Mouse (Mus musculus): ENCODE measurements around the gene Syt9. TPM values are rescaled to one million over a fixed set of nuclear protein-coding genes. Genes with fewer than 3 reads are reported as not detected.
"Not testable (repeated sequence)": the region's sequence is repeated elsewhere in the genome, so short reads cannot be mapped to it uniquely, and the experiment has no call there.

Gene Syt9
- polyA plus RNA-seq, 1 experiment from 2014 or later, result 1.7 TPM

DNA sequence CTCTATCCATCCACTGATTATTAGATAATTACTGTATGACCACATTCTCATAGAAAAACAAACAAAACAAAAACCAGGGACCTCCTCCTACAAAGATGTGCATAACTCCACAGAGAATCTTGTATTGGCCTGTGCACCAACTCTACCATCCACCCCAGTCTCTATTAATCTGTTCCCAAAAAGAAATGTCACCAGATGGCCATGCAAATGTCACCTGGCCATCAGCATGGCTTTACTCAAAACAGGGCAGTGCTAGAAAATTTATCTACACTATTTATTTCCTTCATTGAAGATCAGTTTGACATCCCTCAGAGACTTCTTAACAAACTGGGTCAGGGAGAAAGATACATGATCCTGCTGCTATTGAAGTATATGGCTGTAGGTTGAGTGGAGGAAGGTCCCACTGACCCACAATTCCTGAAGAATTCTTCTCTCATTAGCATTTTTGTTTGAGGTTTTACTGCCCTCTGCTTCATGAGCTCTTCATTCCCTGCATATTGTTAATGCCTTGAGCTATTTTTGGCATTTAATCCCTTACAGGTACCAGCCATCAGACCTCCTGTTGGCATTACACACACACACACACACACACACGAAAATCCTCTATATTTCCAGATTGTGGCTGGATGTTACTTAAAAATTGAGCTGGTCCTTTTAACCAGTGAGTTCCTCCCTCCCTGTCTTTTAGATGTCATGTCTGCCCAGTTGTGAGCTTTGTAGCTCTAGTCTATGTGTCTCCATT lies 91.3 kb downstream of the Syt9 start:
- no peak for TF ChIP-seq CTCF (IDR thresholded peaks at IDR 0.05; ENCODE audit: low read depth)
- H3K27ac ChIP-seq (ENCODE audit: low read depth), result no peak overlapping the region
- H3K4me3 ChIP-seq (ENCODE audit: low read depth, low read length), result no peak overlapping the region
- no peaks in the 10 kb centered on the region for H3K36me3 ChIP-seq (ENCODE audit: insufficient read depth)
- no peaks in the 10 kb centered on the region for H3K27me3 ChIP-seq (ENCODE audit: insufficient read depth, low read length)
- WGBS, result 51% methylated on average over 1 of the region's 1 CpGs
- no peaks in the 10 kb centered on the region for H3K9me3 ChIP-seq (ENCODE audit: low read depth, low read length)
- no peak for DNase-seq
- ATAC-seq (ENCODE audit: insufficient read depth), result no peak
- H3K4me2 ChIP-seq, result no peak overlapping the region
- no peaks in the 10 kb centered on the region for H3K4me1 ChIP-seq (ENCODE audit: insufficient read depth)
- no peak overlapping the region for H3K9ac ChIP-seq

DNA sequence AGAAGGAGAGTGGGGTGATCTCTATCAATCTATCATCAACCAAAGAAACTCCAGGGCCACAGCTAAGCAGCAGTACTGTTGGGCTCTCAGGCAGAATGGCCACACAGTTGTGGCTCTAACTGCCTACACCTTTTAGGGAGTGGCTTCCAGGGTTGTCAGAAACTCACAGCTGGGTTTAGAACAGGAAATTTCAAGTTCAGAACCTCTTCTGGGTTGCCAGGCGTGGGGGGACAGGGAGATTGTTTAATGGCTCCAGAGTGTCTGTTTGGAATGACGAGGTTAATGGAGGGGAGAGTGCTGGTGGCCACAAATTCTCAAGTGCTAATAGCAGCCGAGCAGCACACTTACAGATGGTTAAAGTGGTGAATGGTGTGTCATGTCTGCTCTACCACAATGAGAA lies 92.4 kb downstream of the Syt9 start:
- 13% methylated on average over 3 of the region's 3 CpGs for WGBS
- TF ChIP-seq CTCF (IDR thresholded peaks at IDR 0.05; ENCODE audit: low read depth), result no peak
- Histone ChIP-seq H3K4me1 (ENCODE audit: insufficient read depth) (no peaks in the 10 kb centered on the region), H3K9me3 (ENCODE audit: low read depth, low read length) (no peaks in the 10 kb centered on the region), H3K4me3 (ENCODE audit: low read depth, low read length) (no peak overlapping the region), H3K9ac (no peak overlapping the region), H3K4me2 (no peak overlapping the region), H3K27me3 (ENCODE audit: insufficient read depth, low read length) (no peaks in the 10 kb centered on the region), H3K27ac (ENCODE audit: low read depth) (no peak overlapping the region), H3K36me3 (ENCODE audit: insufficient read depth) (no peaks in the 10 kb centered on the region)
- ATAC-seq (ENCODE audit: insufficient read depth) (no peak), DNase-seq (no peak)

- Histone ChIP-seq H3K27me3 (ENCODE audit: insufficient read depth, low read length) (no peaks in the 10 kb centered on the region), H3K27ac (ENCODE audit: low read depth) (no peak overlapping the region), H3K9me3 (ENCODE audit: low read depth, low read length) (no peaks in the 10 kb centered on the region), H3K9ac (no peak overlapping the region), H3K36me3 (ENCODE audit: insufficient read depth) (no peaks in the 10 kb centered on the region), H3K4me3 (ENCODE audit: low read depth, low read length) (no peak overlapping the region), H3K4me1 (ENCODE audit: insufficient read depth) (no peaks in the 10 kb centered on the region), H3K4me2 (no peak overlapping the region)
- no peak for TF ChIP-seq CTCF (IDR thresholded peaks at IDR 0.05; ENCODE audit: low read depth)
- ATAC-seq (ENCODE audit: insufficient read depth), result no peak
- 70% methylated on average over 3 of the region's 3 CpGs for WGBS
- no peak for DNase-seq
Observed at GRCm38 (mm10) chr7:107465081-107465480, 94.6 kb downstream of the Syt9 start.

- H3K4me1 ChIP-seq (ENCODE audit: insufficient read depth), result no peaks in the 10 kb centered on the region
- H3K9me3 ChIP-seq (ENCODE audit: low read depth, low read length), result no peaks in the 10 kb centered on the region
- 42% methylated on average over 7 of the region's 7 CpGs for WGBS
- H3K4me2 ChIP-seq, result no peak overlapping the region
- DNase-seq, result no peak
- no peak for TF ChIP-seq CTCF (IDR thresholded peaks at IDR 0.05; ENCODE audit: low read depth)
- H3K9ac ChIP-seq, result no peak overlapping the region
- H3K27me3 ChIP-seq (ENCODE audit: insufficient read depth, low read length), result no peaks in the 10 kb centered on the region
- no peaks in the 10 kb centered on the region for H3K36me3 ChIP-seq (ENCODE audit: insufficient read depth)
- no peak overlapping the region for H3K27ac ChIP-seq (ENCODE audit: low read depth)
- H3K4me3 ChIP-seq (ENCODE audit: low read depth, low read length), result no peak overlapping the region
- no peak for ATAC-seq (ENCODE audit: insufficient read depth)
Observed at GRCm38 (mm10) chr7:107478979-107479965, 108.7 kb downstream of the Syt9 start.

DNA sequence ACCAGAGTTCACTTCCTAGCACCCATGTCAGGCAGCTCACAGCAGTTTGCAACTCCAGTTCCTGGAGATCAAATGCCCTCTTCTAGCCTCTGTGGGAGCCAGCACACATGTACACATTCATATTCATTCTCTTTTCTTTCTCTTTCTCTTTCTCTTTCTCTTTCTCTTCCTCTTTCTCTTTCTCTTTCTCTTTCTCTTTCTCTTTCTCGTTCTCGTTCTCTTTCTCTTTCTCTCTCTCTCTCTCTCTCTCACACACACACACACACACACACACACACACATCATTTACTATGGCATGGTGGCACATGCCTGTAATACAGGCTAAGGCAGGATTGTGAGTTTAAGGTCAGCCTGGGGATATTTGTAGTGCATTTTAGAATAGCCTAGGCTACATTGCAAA lies 115.2 kb downstream of the Syt9 start:
- not testable (repeated sequence) for H3K4me1 ChIP-seq (ENCODE audit: insufficient read depth); H3K36me3 ChIP-seq (ENCODE audit: insufficient read depth); H3K4me2 ChIP-seq; ATAC-seq (ENCODE audit: insufficient read depth); DNase-seq; H3K27ac ChIP-seq (ENCODE audit: low read depth); H3K9me3 ChIP-seq (ENCODE audit: low read depth, low read length); H3K9ac ChIP-seq; H3K4me3 ChIP-seq (ENCODE audit: low read depth, low read length); H3K27me3 ChIP-seq (ENCODE audit: insufficient read depth, low read length)
- WGBS, result 76% methylated on average over 2 of the region's 2 CpGs

DNA sequence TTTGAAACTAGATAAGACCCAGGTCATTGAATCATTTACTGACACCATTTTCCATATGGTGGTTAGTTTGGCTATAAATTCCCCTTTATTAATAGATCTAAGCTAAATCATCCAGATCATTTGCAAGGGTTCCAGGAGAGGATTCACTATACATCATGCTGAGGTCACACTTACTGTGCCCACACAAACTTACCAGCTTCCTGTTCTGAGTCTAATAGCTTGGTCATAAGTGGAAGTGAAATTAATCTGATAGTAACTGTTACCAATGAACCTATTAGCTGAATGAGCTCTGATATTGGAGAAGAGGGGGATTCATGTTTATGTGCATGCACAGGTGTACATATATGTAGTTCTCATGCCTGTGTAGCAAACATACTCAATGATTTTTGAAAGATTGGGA lies 124.9 kb downstream of the Syt9 start:
- H3K9ac ChIP-seq, result no peak overlapping the region
- ATAC-seq (ENCODE audit: insufficient read depth), result no peak
- no peak for TF ChIP-seq CTCF (IDR thresholded peaks at IDR 0.05; ENCODE audit: low read depth)

DNA sequence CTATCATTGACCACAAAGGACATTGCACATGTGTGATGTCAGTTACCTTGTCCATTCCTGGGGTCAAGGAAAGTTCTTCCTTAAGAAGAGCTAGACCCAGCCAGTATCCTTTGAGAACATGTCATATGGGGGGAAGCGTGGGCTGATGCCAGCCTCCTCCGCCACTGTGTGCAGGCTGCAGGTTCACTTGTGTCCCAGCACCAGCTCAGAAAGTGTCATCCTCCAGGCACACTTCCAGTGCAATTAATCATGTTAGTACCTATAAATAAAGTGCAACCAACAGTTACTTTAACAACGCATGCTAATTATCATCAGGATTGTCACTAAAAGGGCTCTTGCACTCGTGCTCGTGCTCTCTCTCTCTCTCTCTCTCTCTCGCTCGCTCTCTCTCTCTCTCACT lies 126.4 kb downstream of the Syt9 start:
- Histone ChIP-seq H3K4me2 (no peak overlapping the region), H3K4me3 (ENCODE audit: low read depth, low read length) (no peak overlapping the region), H3K36me3 (ENCODE audit: insufficient read depth) (no peaks in the 10 kb centered on the region), H3K9ac (no peak overlapping the region), H3K27ac (ENCODE audit: low read depth) (no peak overlapping the region), H3K27me3 (ENCODE audit: insufficient read depth, low read length) (no peaks in the 10 kb centered on the region), H3K4me1 (ENCODE audit: insufficient read depth) (no peaks in the 10 kb centered on the region), H3K9me3 (ENCODE audit: low read depth, low read length) (no peaks in the 10 kb centered on the region)
- 73% methylated on average over 7 of the region's 7 CpGs for WGBS
- ATAC-seq (ENCODE audit: insufficient read depth) (no peak), DNase-seq (no peak)
- no peak for TF ChIP-seq CTCF (IDR thresholded peaks at IDR 0.05; ENCODE audit: low read depth)

More for the DNA sequence above, 124.9 kb downstream of the Syt9 start:
- no peaks in the 10 kb centered on the region for H3K36me3 ChIP-seq (ENCODE audit: insufficient read depth)
- H3K4me3 ChIP-seq (ENCODE audit: low read depth, low read length), result no peak overlapping the region
- no peak for DNase-seq
- no peak overlapping the region for H3K4me2 ChIP-seq
- no peaks in the 10 kb centered on the region for H3K4me1 ChIP-seq (ENCODE audit: insufficient read depth)
- no peak overlapping the region for H3K27ac ChIP-seq (ENCODE audit: low read depth)
- H3K9me3 ChIP-seq (ENCODE audit: low read depth, low read length), result no peaks in the 10 kb centered on the region
- H3K27me3 ChIP-seq (ENCODE audit: insufficient read depth, low read length), result no peaks in the 10 kb centered on the region
